Mouse (Mus musculus) heart, embryonic 16.5 days (tissue): ENCODE data around the gene Exog. TPM values are rescaled to one million over a fixed set of nuclear protein-coding genes. Genes with fewer than 3 reads are reported as not detected.

Source experiments
- ATAC-seq: fragments of 200-750 bp; cut with Nextera tagmentation; replicated peaks from 2 replicates; pipeline ENCODE4 v1.8.0; 2017; ENCODE audit warnings: moderate number of reproducible peaks; ENCODE audit not compliant: insufficient read depth, low FRiP score; ENCODE audit errors: extremely low read depth
- H3K27ac ChIP-seq: fragments of 300-500 bp; sonication (generic); 2 replicates; pipeline ENCODE4 v1.5.1; 2014; ENCODE audit warnings: mild to moderate bottlenecking, low read length, control low read depth, moderate library complexity
- H3K27me3 ChIP-seq: fragments of 300-500 bp; sonication (generic); 2 replicates; pipeline ENCODE4 v1.6.1; 2014; ENCODE audit warnings: low read length, mixed read lengths; ENCODE audit not compliant: control insufficient read depth, insufficient read depth
- H3K36me3 ChIP-seq: fragments of 300-500 bp; sonication (generic); 2 replicates; pipeline ENCODE4 v1.6.1; 2014; ENCODE audit not compliant: control insufficient read depth, insufficient read depth
- H3K4me1 ChIP-seq: fragments of 300-500 bp; sonication (generic); 2 replicates; pipeline ENCODE4 v1.6.1; 2014; ENCODE audit warnings: low read length, mixed read lengths; ENCODE audit not compliant: control insufficient read depth, insufficient read depth
- H3K4me2 ChIP-seq: fragments of 300-500 bp; sonication (generic); 2 replicates; pipeline ENCODE4 v1.6.1; 2014; ENCODE audit warnings: low read depth, mild to moderate bottlenecking, control low read depth, low read length
- H3K4me3 ChIP-seq: fragments of 300-500 bp; sonication (generic); 2 replicates; pipeline ENCODE4 v1.5.1; 2014; ENCODE audit warnings: mild to moderate bottlenecking, control low read depth, low read length
- H3K9ac ChIP-seq: fragments of 300-500 bp; sonication (generic); 2 replicates; pipeline ENCODE4 v1.6.1; 2014; ENCODE audit warnings: low read length, control low read depth
- H3K9me3 ChIP-seq: fragments of 300-500 bp; sonication (generic); replicated peaks from 2 replicates; pipeline ENCODE4 v1.6.1; 2016; ENCODE audit warnings: low read length; ENCODE audit not compliant: control insufficient read depth
- WGBS: fragments of 180-500 bp; shearing (Covaris S2); extraction: QIAGEN DNeasy Blood & Tissue Kit; methylation state at CpG from one replicate; pipeline ENCODE4 v1.1.7; 2014; 5-methylcytosine and 5-hydroxymethylcytosine counted together
- polyA plus RNA-seq: library from polyadenylated mRNA; unstranded; fragments of >200 nt; fragmentation: Nextera tagmentation; extraction: Ambion mirVana; gene quantifications from 2 replicates; pipeline ENCODE4 v1.2.1, GENCODE M21; 2015

Gene Exog
- 10.7 and 11.1 TPM in 2 replicates for polyA plus RNA-seq

DNA sequence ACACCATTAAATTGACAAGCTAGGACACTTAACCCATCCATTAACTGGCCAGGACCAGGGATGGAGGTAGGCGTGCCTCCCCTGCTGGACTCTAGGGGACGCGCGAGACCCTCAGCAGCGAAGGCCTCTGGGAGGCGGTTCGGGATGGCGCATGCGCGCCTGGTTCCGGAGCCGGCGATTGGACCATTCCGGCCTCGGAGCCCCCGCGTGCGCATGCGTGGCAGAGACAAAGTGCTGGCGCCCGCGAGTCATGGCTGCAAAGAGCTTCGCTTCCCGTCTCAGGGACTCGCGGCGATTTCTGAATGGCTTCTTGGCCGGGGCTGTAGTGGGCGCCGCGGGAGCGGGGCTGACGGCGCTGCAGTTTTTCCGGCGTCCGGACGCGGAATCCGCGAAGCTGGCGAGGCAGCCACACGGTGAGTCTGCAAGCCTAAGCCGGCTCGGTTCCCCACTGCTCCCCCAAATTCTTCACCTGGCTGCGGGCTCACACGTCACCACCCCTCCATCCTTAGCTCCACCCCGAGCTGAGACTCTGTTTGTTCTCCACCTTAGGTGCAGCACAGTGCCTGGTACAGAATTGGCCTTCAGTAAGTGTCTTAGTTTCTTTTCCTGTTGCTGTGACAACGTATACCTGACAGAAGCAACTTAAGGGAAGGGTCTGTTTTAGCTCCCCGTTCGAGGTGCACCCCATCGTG is at the start of gene Exog:
Exog (plus strand) TSS at position 206 of the 692 bp plus-strand sequence.
- H3K36me3 ChIP-seq, result peaks cover 19% of the 10 kb centered on the region
- H3K4me1 ChIP-seq, result peaks cover 8% of the 10 kb centered on the region
- peak; percentile 90 for ATAC-seq
- H3K4me3 ChIP-seq, result peak within 1 kb of the TSS; percentile 89
- H3K27ac ChIP-seq, result peak within 1 kb of the TSS; percentile 61; the same call in 1 of the 2 replicates
- H3K4me2 ChIP-seq, result peak within 1 kb of the TSS; percentile 97
- H3K9me3 ChIP-seq, result no peaks in the 10 kb centered on the region
- peak within 1 kb of the TSS; percentile 92 for H3K9ac ChIP-seq
- H3K27me3 ChIP-seq, result no peaks in the 10 kb centered on the region
- under 1% methylated on average over 52 of the region's 52 CpGs for WGBS

DNA sequence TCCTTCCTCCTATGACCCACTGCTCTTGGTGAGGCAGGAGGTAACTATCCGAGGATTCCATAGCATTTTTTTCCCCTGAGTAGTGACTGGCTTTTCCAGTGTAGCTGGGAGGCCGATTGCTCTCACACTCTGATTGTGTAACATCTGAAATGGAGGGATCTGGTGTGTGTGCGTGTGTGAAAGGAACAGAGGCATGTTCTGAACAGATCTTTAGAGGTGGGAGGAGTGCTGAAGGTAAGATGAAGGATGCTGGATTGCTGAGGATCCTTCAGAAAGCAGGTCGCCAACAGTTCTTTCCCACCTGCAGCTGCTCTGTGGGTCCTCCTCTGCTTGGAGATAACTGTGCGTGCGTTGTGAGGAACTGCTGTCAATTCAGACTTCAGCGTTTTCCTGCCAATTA is 43.4 kb upstream of the Exog start:
- Histone ChIP-seq H3K4me3 (peak overlapping the region; percentile 87), H3K27ac (peak overlapping the region; percentile 52; the same call in 1 of the 2 replicates), H3K27me3 (no peaks in the 10 kb centered on the region), H3K4me1 (peaks cover 10% of the 10 kb centered on the region), H3K4me2 (peak overlapping the region; percentile 81), H3K9me3 (no peaks in the 10 kb centered on the region), H3K36me3 (no peaks in the 10 kb centered on the region), H3K9ac (peak overlapping the region; percentile 67)
- WGBS, result 3% methylated on average over 7 of the region's 7 CpGs
- no peak for ATAC-seq

DNA sequence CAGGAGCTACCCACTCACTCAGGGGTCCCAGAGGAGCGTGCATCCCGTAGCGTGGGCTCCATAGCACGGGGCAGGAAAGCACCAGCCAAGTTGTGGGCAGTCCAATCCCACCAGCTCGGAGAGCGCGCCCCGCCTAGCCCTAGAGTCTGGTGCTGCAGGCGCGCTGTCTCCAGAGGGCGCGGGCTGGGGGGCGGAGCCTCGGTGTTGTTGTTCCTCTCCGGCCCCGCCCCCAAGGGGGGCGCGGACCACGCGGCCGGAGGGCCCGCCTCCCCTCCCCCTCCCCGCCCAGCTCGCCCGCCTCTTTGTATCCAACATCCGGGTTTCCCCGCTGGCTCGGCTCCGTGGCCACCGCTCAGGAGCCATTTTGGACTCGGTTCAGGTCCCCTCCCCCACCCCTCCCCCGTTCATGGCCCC is 42.9 kb upstream of the Exog start, which contains the start of gene Acvr2b:
Acvr2b (plus strand) TSS at position 318 of the 414 bp plus-strand sequence.
- ATAC-seq, result peak; percentile 95
- H3K27ac ChIP-seq, result peak within 1 kb of the TSS; percentile 98
- peak within 1 kb of the TSS; percentile 81 for H3K4me2 ChIP-seq
- peaks cover 10% of the 10 kb centered on the region for H3K4me1 ChIP-seq
- peak within 1 kb of the TSS; percentile 98 for H3K9ac ChIP-seq
- no peaks in the 10 kb centered on the region for H3K9me3 ChIP-seq
- H3K27me3 ChIP-seq, result no peaks in the 10 kb centered on the region
- WGBS, result 0% methylated on average over 26 of the region's 32 CpGs
- H3K36me3 ChIP-seq, result no peaks in the 10 kb centered on the region
- peak within 1 kb of the TSS; percentile 87 for H3K4me3 ChIP-seq

DNA sequence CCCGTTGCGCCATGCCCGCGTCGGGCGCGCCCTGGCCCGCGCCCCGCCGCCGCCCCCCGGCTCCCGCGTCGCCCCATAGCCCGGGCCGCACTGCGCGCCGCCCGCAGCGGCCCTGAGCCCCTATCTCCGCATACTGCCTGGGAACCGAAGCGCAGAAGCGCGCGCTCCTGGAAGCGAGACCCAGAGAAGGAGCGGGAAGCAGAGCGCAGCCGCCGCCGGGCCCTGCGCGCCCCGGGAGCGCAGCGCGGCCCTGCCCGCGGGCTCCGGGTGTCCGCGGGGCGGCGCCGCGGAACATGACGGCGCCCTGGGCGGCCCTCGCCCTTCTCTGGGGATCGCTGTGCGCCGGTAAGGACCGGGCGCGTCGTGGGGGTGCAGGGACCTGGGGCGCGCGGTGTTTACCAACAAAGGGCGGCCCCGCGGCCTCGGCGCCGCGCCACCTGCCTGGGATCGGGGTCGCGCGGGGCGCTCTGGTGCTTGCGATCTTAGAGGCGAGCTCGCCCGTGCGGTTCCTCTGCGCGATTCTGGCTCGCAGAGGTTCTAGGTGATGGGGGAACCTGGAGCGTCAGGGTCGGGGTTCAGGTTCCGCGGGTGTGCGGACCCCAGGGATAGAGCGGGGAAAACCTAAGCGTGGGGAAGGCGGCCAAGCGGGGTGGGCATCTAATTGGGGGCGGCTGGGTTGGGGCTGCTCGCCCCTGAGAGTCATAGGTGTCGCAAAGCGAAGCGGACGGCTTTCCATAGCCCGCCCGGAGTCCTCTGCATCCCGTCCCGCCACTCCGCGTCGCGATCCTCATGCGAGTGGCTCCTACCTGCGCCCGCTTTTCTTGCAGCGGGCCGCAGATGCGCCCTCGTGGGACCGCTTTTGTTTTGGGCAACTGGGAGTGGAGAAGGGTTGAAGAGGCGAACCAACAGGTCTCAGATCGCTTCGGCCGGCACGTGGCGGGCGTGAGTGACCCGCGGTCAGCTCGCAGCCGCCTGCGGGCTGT is 42.2 kb upstream of the Exog start:
- H3K27ac ChIP-seq, result peak overlapping the region; percentile 98
- under 1% methylated on average over 121 of the region's 127 CpGs for WGBS

DNA sequence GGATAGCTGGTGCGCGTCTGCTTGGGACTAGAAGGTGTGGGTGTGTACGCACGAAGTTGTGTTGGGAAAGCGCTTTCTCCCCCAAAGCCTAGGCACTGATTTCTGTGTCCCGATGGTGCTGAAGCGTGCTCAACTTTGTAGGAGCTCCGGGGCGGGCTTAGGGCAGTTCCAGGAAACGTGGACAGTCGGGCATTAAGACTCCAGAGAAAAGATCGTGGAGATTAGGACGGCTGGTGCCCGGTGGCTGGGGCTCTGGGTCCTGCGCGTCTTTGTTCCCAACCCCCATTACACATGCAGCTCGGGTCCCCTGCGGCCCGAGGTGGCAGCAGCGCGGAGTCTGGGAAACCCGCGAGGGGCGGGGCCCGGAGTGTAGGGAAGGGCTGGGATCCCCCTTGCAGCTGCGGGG is 41.5 kb upstream of the Exog start:
- peak overlapping the region; percentile 98; the same call in 1 of the 2 replicates for H3K27ac ChIP-seq

More for the DNA sequence above, 42.2 kb upstream of the Exog start:
- Histone ChIP-seq H3K4me2 (peak overlapping the region; percentile 81), H3K4me3 (peak overlapping the region; percentile 87), H3K4me1 (peaks cover 10% of the 10 kb centered on the region), H3K27me3 (no peaks in the 10 kb centered on the region), H3K36me3 (no peaks in the 10 kb centered on the region), H3K9me3 (no peaks in the 10 kb centered on the region), H3K9ac (peak overlapping the region; percentile 98)
- peak; percentile 35; the same call in 1 of the 2 replicates for ATAC-seq

DNA sequence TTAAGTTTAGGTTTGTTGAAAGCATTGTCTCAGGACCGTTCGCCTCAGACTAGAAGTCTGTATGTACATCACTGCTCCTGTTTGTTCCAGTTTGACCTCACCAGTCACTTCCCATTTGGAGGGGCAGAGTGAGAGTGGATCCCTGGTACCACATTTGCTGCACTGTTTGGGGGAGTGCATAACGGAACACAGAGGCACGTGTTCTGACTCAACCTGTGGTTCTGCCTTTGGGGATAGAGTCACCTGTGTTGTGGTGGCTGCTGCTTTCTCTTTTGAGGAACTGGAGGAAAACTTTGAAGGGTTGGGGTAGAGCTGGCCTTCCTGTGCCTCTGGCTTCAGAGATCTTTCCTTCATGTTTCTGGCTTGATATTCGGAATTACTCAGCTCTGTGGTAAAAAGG is 40.7 kb upstream of the Exog start:
- Histone ChIP-seq H3K4me3 (peak overlapping the region; percentile 87), H3K4me1 (peaks cover 16% of the 10 kb centered on the region), H3K9me3 (no peaks in the 10 kb centered on the region), H3K9ac (peak overlapping the region; percentile 98; the same call in 1 of the 2 replicates), H3K27ac (no peak overlapping the region), H3K4me2 (peak overlapping the region; percentile 81), H3K36me3 (no peaks in the 10 kb centered on the region), H3K27me3 (no peaks in the 10 kb centered on the region)
- WGBS, result 73% methylated on average over 5 of the region's 5 CpGs
- ATAC-seq, result no peak

More for the DNA sequence above, 41.5 kb upstream of the Exog start:
- Histone ChIP-seq H3K4me2 (peak overlapping the region; percentile 81), H3K27me3 (no peaks in the 10 kb centered on the region), H3K4me1 (peaks cover 10% of the 10 kb centered on the region), H3K36me3 (no peaks in the 10 kb centered on the region), H3K9me3 (no peaks in the 10 kb centered on the region), H3K9ac (peak overlapping the region; percentile 98), H3K4me3 (peak overlapping the region; percentile 87)
- ATAC-seq, result no peak
- under 1% methylated on average over 26 of the region's 26 CpGs for whole genome bisulfite sequencing

DNA sequence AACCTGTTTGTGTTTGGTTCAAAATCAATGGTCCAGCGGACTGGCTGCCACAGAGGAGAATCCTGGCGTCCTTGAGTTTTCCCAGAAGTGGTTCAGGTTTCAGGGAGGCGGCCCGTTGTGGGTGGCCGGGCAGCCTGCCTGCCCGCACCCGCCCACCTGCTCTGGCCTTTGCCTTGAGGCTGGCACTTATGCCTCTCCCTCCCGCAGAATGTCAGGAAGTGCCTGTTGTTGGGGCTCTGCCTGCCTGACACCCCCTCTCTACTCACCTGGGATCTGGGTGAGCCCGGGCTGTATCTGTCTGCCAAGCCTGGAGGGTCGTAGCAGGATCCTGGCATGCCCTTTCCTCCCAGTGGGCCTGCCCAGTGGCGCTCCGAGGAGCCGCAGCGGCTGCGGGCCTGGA is 36.9 kb upstream of the Exog start:
- Histone ChIP-seq H3K4me1 (peaks cover 18% of the 10 kb centered on the region), H3K4me3 (no peak overlapping the region), H3K36me3 (peaks cover 17% of the 10 kb centered on the region), H3K27ac (no peak overlapping the region), H3K9ac (0 out of 2 replicates have a peak overlapping the region, but pooled peaks have one; percentile 26), H3K9me3 (peaks cover 18% of the 10 kb centered on the region), H3K4me2 (no peak overlapping the region), H3K27me3 (no peaks in the 10 kb centered on the region)
- ATAC-seq, result no peak
- WGBS, result 70% methylated on average over 15 of the region's 15 CpGs

DNA sequence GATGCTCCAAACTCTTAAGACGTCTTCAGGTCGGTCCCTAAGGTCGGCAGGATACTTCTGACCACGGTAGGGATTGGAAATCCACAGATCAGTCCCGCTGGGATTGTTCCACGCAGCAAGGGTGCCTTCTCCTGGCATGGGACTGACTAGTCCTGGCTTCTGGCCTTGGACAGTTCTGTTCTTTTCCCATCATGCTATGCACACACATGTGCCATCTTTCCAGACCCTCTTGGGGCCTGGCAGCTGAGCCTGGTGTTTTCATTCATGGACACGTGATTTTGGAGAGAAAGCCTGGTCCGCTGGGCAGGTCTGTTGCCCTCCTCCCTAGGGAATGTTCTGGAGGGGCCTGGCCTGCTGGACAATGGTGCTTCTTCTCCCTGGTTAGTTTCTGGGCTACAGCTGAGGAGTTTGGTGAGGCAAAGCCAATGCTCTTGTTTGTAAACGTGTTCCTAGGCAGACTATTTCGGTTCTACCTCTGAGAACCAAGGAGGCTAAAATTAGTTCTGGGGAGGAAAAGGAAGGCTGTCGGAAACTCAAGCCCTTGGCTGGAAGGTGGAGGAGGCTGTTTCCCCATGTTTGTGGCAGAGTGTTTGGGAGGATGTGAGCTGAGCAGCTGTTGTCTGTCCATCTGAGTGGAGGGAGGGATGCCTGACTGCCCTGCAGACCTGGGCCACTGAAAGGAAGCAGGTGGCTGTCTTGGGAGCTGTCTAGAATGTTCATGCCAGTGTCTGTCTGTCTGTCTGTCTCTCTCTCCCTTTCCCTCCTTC is 35.7 kb upstream of the Exog start:
- H3K4me3 ChIP-seq, result no peak overlapping the region
- H3K9ac ChIP-seq, result peak overlapping the region; percentile 34; the same call in 1 of the 2 replicates
- peak overlapping the region; percentile 15; the same call in 1 of the 2 replicates for H3K4me2 ChIP-seq
- H3K27ac ChIP-seq, result peak overlapping the region; percentile 76
- peaks cover 25% of the 10 kb centered on the region for H3K9me3 ChIP-seq
- no peak for ATAC-seq
- no peaks in the 10 kb centered on the region for H3K27me3 ChIP-seq
- WGBS, result 56% methylated on average over 11 of the region's 11 CpGs
- peaks cover 21% of the 10 kb centered on the region for H3K36me3 ChIP-seq
- H3K4me1 ChIP-seq, result peaks cover 14% of the 10 kb centered on the region
